Mouse (Mus musculus) embryonic facial prominence, embryonic 10.5 days (tissue): ENCODE measurements at regions not wholly inside any gene's neighbourhood (a gene's known extent, or its start where the extent isn't known, plus 50 kb on each side); places are given as distances from the start of the nearest gene placed in this dataset.
A peak's percentile ranks its signal among the peaks of the same experiment; 100 is the strongest.

Experiments
- DNase-seq: peaks from one replicate; pipeline ENCODE4 v3.0.0-alpha.2; 2017; ENCODE audit warnings: low spot score
- H3K27ac ChIP-seq: fragments of 300-500 bp; sonication (generic); replicated peaks from 2 replicates; pipeline ENCODE4 v1.5.1; 2016; ENCODE audit warnings: mild to moderate bottlenecking
- H3K27me3 ChIP-seq: fragments of 300-500 bp; sonication (generic); replicated peaks from 2 replicates; pipeline ENCODE4 v1.6.1; 2016; ENCODE audit warnings: low read depth, mild to moderate bottlenecking; ENCODE audit not compliant: poor library complexity, severe bottlenecking
- H3K36me3 ChIP-seq: fragments of 300-500 bp; sonication (generic); replicated peaks from 2 replicates; pipeline ENCODE4 v1.6.1; 2016; ENCODE audit warnings: mild to moderate bottlenecking, moderate library complexity
- H3K4me1 ChIP-seq: fragments of 300-500 bp; sonication (generic); 2 replicates; pipeline ENCODE4 v1.6.1; 2016
- H3K4me3 ChIP-seq: fragments of 300-500 bp; sonication (generic); 2 replicates; pipeline ENCODE4 v1.5.1; 2016; ENCODE audit warnings: mild to moderate bottlenecking, moderate library complexity
- H3K9me3 ChIP-seq: fragments of 300-500 bp; sonication (generic); 2 replicates; pipeline ENCODE4 v1.6.1; 2016; ENCODE audit warnings: mild to moderate bottlenecking
- WGBS: fragments of 180-500 bp; shearing (Covaris S2); methylation state at CpG from one replicate; pipeline ENCODE4 v1.1.7; 2016; 5-methylcytosine and 5-hydroxymethylcytosine counted together

DNA sequence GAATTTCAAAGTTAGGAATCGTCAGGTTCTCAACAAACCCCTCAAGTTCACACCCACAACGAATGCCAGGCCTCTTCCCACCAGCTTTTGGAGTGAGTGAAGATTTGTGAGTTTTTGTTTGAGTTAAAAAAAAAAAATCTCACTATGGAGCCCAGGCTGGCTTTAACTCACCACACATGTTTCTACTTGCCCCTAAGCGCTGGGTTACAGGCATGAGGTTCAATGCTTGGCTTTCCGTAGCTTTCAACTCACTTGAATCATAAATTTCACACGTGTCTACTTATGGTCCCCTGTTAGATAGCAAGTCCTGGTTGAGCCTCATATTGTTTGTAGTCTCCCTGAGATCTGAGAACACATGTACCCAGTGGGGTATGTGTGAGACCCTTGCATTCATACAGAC, 122.8 kb upstream of the Efna5 start:
- no peaks in the 10 kb centered on the region for H3K36me3 ChIP-seq
- H3K9me3 ChIP-seq, result no peaks in the 10 kb centered on the region
- no peak overlapping the region for H3K4me3 ChIP-seq
- 72% methylated on average over 5 of the region's 5 CpGs for whole genome bisulfite sequencing
- H3K27me3 ChIP-seq, result no peaks in the 10 kb centered on the region
- DNase-seq, result no peak
- H3K27ac ChIP-seq, result no peak overlapping the region
- peaks cover 27% of the 10 kb centered on the region for H3K4me1 ChIP-seq

DNA sequence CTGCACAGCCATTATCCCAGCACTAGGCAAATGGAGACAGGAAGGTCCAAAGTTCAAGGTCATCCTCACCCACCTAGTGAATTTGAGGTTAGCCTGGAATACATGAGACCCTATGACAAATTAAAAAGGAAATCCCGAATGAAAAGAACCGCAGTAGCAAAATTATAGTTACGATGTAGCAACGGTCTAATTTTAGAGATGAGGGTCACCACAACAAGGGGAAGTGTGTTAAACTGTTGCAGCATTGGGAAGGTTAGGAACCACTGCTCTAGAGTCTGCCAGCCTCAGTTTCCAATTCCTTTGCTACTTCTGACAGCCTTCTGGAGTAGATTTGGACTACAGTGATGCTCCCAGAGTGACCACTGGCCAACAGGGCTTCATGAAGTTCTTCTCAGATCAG, 121.6 kb upstream of the Efna5 start:
- Histone ChIP-seq H3K4me1 (peaks cover 16% of the 10 kb centered on the region), H3K4me3 (no peak overlapping the region), H3K9me3 (no peaks in the 10 kb centered on the region), H3K27me3 (no peaks in the 10 kb centered on the region), H3K36me3 (no peaks in the 10 kb centered on the region), H3K27ac (no peak overlapping the region)
- DNase-seq, result no peak
- 97% methylated on average over 4 of the region's 4 CpGs for WGBS

DNA sequence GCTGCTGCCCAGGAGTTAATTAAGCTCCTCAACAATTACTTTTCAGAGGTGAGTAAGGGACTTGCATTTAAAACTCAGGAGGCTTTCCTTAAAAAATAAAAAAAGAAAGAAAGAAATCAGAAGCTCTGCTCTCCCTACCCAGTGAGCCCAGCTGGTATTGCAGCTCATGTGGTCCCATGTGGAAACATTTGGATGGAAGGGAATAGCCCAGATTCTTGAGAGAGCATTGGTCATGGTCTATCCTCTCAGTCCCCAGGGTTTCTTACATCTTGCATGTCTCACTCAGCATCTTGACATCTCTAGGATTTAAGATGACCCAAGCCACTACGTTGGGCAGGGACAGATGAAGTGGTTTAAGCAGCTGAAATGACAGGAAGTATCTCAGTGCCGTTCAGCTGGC, 120.8 kb upstream of the Efna5 start:
- Histone ChIP-seq H3K9me3 (no peaks in the 10 kb centered on the region), H3K4me3 (no peak overlapping the region), H3K36me3 (no peaks in the 10 kb centered on the region), H3K27me3 (no peaks in the 10 kb centered on the region), H3K4me1 (peaks cover 12% of the 10 kb centered on the region), H3K27ac (no peak overlapping the region)
- 66% methylated on average over 2 of the region's 2 CpGs for WGBS
- no peak for DNase-seq

DNA sequence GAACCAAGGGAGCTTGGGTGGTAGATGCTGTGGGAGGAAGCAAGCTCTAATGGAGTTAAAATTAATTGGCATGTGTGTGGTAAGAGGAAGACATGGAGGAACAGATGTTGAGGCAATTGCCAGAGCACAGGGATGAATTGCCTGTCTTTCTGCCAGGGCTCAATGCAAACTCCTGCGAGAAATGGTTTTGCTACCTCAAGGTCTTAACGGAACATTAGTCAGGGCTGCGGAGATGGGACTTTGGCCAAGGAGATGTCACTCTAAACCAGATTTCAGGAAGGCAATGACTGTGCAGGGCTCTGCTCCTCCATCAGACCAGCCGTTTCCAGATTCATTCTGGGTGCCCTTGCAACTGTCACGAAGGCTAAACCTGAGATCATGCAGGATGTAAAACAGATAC, 116.6 kb upstream of the Efna5 start:
- Histone ChIP-seq H3K27me3 (no peaks in the 10 kb centered on the region), H3K9me3 (no peaks in the 10 kb centered on the region), H3K27ac (no peak overlapping the region), H3K36me3 (no peaks in the 10 kb centered on the region), H3K4me1 (no peaks in the 10 kb centered on the region; the same call in 1 of the 2 replicates), H3K4me3 (no peak overlapping the region)
- WGBS, result 93% methylated on average over 5 of the region's 5 CpGs
- DNase-seq, result no peak

DNA sequence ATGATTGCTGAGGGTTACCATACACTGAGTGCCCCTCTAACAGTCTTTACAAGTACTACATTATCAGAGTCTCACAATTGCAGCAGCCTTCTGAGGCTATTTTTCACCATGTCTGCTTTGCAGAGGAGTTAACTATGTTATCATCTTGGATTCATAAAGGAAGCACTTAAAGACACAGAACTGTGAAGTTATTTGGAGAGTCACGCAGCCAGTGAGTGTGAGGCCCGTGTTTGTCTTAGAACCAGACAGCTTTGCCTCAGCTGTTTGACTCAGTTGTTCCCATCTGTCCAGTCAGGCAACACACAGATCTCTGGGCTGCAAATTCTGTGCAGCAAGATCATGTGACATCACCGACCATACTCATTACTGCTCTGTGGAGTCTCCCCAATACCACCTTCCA, 114.2 kb upstream of the Efna5 start:
- no peak overlapping the region for H3K4me3 ChIP-seq
- H3K36me3 ChIP-seq, result no peaks in the 10 kb centered on the region
- no peaks in the 10 kb centered on the region for H3K27me3 ChIP-seq
- DNase-seq, result no peak
- H3K4me1 ChIP-seq, result no peaks in the 10 kb centered on the region
- H3K27ac ChIP-seq, result no peak overlapping the region
- WGBS, result 86% methylated on average over 3 of the region's 3 CpGs
- no peaks in the 10 kb centered on the region for H3K9me3 ChIP-seq

DNA sequence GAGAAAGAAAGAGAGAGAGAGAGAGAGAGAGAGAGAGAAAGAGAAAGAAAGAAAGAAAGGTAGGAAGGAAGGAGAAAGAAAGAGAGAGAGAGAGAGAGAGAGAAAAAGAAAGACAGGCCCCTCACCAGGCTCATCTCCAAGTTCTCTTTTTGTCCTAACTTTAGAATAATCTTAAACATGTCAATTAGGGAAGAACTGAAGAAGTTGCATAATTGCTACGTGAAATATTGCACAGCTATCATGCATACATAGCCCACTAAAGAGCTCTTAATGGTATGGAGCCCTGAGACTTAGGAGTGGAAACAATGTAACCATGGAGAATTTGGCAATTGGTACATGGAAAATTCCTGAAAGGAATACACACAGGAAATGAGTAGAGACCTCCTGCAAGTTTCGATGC, 111.9 kb upstream of the Efna5 start:
- Histone ChIP-seq H3K4me3 (no peak overlapping the region), H3K36me3 (no peaks in the 10 kb centered on the region), H3K9me3 (no peaks in the 10 kb centered on the region), H3K27me3 (no peaks in the 10 kb centered on the region), H3K27ac (no peak overlapping the region), H3K4me1 (no peaks in the 10 kb centered on the region)
- 86% methylated on average over 2 of the region's 2 CpGs for WGBS
- no peak for DNase-seq

DNA sequence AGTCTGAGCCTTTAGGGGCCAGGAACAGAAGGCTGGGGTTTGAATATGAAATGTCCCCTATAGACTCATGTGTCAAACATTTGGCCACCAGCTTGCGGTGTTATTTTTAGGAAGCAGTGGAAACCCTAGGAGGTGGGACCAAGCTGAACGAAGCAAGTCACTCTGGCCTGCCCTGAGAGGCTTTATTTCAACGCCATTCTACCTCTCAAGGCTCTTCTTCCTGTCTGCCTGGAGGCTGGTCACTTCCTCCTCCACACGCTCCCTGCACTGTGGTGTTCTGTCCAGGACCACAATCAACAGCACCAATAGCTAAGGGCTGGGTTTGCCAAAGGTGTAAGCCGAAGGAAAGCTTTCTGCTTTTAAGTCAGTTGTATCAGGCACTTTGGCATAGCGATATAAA, 105.2 kb upstream of the Efna5 start:
- 0 out of 2 replicates have a peak, but pooled peaks cover 11% of the 10 kb centered on the region for H3K4me1 ChIP-seq
- no peak for DNase-seq
- H3K27ac ChIP-seq, result no peak overlapping the region
- H3K27me3 ChIP-seq, result no peaks in the 10 kb centered on the region
- H3K4me3 ChIP-seq, result no peak overlapping the region
- H3K9me3 ChIP-seq, result no peaks in the 10 kb centered on the region
- H3K36me3 ChIP-seq, result no peaks in the 10 kb centered on the region
- 56% methylated on average over 6 of the region's 6 CpGs for WGBS

DNA sequence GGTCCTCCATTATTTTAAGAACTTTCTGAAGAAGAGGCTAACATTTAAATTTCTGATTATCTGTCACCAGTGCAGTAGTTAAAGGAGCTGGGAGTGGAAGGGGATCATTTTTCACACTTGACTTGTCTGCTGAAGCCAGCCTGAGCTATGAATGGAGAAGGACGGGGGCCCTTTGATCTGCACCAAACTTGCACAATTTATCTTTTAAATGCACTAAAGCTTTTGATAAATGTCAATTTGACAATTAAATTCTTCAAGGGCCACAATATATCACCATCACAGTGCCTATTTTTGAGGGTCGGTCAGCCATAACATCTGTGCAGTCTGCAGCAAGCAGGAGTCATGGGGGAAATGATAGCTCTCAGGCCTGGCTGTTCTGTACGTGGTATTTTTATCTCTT, 99.2 kb upstream of the Efna5 start:
- H3K36me3 ChIP-seq, result no peaks in the 10 kb centered on the region
- no peaks in the 10 kb centered on the region for H3K27me3 ChIP-seq
- DNase-seq, result no peak
- 68% methylated on average over 3 of the region's 3 CpGs for WGBS
- peaks cover 17% of the 10 kb centered on the region for H3K4me1 ChIP-seq
- no peak overlapping the region for H3K4me3 ChIP-seq
- H3K27ac ChIP-seq, result no peak overlapping the region
- no peaks in the 10 kb centered on the region for H3K9me3 ChIP-seq

DNA sequence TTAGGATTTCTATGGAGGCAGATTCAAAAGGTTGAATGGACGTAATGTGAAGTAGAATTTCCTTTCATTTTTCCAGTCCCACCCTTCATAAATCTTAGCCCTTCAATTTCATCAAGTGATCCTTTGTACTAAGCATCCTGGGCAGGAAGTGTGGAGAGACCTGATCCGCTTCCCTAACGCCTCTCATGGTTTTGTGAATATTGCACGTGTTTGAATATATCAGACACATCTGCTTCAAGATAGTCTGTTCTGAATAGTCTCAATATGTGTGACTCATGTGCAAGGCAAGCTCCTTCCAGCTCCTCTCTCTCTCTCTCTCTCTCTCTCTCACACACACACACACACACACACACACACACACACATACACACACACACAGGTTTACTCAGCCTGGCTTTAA, 96.4 kb upstream of the Efna5 start:
- WGBS, result 73% methylated on average over 4 of the region's 4 CpGs
- peaks cover 3% of the 10 kb centered on the region; the same call in 1 of the 2 replicates for H3K9me3 ChIP-seq
- H3K4me3 ChIP-seq, result no peak overlapping the region
- peaks cover 17% of the 10 kb centered on the region for H3K4me1 ChIP-seq
- no peak for DNase-seq
- no peaks in the 10 kb centered on the region for H3K36me3 ChIP-seq
- H3K27me3 ChIP-seq, result no peaks in the 10 kb centered on the region
- H3K27ac ChIP-seq, result no peak overlapping the region

DNA sequence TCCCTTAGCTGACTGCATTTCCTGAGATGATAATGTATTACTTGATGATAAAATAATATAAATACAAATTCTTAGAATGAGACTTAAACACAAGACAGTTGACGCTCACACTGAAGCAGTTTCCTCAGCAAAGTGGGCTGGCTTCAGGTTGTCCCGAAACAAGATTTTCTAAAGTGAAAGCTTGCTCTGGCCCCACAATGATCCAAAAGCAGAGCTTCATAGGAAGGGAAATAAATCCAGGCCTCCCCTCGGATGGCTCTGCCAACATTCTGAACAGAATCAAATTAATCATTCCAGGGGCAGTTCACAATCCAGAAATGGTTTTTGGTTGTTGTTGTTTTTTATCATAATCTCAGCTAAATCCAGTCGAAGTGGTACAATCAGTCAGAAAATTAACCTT, 96.0 kb upstream of the Efna5 start:
- Histone ChIP-seq H3K4me1 (peaks cover 17% of the 10 kb centered on the region), H3K27me3 (no peaks in the 10 kb centered on the region), H3K36me3 (no peaks in the 10 kb centered on the region), H3K4me3 (no peak overlapping the region), H3K27ac (no peak overlapping the region), H3K9me3 (peaks cover 4% of the 10 kb centered on the region; the same call in 1 of the 2 replicates)
- DNase-seq, result no peak
- 87% methylated on average over 4 of the region's 4 CpGs for WGBS

DNA sequence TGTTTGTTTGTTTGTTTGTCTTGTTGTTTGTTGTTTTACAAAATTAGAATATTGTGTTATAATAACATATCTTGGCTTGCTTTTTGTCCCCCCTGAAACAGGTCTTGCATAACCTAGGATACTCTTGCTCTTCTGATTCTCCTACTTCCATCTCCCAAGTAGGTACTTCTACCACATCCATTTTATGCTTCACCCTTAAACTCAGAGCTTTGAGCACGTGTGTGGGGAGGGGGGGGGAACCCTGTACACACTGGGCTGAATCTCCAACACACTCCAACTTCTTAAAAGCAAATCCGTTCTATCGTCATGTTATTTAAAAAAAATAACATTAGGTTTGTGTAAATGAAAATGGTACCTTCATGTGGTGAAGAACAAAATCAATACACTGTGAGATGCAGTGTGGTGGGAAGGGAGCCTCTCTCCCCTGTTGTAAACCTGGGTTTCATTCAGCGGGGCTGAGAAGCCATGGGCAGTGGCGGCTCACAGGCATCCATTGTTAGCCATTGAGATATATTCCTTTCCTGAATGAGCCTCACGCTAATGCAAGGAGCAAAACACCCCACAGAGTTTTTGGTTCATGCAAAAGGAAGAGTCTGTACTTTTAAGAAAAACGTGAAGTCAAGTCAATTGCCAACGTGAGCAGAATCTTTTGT, 93.6 kb upstream of the Efna5 start:
- Histone ChIP-seq H3K27ac (0 out of 2 replicates have a peak overlapping the region, but pooled peaks have one; percentile 5), H3K27me3 (no peaks in the 10 kb centered on the region), H3K9me3 (peaks cover 4% of the 10 kb centered on the region; the same call in 1 of the 2 replicates), H3K36me3 (no peaks in the 10 kb centered on the region), H3K4me3 (no peak overlapping the region), H3K4me1 (peaks cover 9% of the 10 kb centered on the region)
- 67% methylated on average over 8 of the region's 8 CpGs for WGBS
- DNase-seq, result no peak

DNA sequence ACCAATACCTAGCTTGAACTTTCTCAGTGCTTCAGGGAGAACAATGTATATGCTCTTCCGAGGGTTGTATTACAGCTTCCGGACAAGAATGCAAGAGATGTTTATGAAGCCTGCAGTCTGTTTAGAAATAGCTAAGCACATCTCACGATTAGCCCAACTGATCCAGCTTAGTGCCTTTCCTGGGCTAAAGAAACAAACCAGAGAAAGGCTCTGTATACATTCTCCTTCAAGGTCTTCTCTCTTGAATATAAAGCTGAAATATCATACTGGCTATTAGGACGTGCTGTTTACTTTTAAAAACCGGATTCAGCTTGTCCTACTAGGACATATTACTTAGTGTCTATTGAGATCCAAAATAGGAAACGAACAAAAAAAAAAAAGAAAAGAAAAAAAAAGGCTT, 87.9 kb upstream of the Efna5 start:
- no peaks in the 10 kb centered on the region for H3K36me3 ChIP-seq
- no peaks in the 10 kb centered on the region for H3K27me3 ChIP-seq
- H3K9me3 ChIP-seq, result peaks cover 4% of the 10 kb centered on the region; the same call in 1 of the 2 replicates
- peaks cover 12% of the 10 kb centered on the region for H3K4me1 ChIP-seq
- no peak overlapping the region for H3K4me3 ChIP-seq
- 71% methylated on average over 6 of the region's 6 CpGs for WGBS
- H3K27ac ChIP-seq, result no peak overlapping the region
- no peak for DNase-seq

DNA sequence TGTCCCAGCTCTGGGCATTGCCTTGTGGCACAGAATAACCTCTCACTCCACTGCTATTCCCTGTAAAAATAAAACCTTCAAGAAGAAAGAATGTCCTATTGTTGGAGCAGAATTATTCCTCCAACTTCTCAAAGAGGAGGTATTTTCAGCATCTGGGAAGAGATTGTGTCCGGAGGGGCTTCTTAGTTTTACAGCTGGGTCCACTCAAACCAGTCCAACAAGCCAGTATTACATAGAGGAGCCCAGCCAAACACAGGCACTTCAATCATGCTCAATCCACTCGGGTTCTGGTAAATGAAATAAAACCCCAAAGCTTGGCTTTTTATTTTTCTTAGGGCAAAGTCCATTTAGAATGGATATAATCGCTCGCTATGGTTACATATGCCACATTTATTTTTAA, 82.7 kb upstream of the Efna5 start:
- H3K36me3 ChIP-seq, result no peaks in the 10 kb centered on the region
- H3K27me3 ChIP-seq, result no peaks in the 10 kb centered on the region
- no peak overlapping the region for H3K4me3 ChIP-seq
- DNase-seq, result no peak
- no peaks in the 10 kb centered on the region for H3K9me3 ChIP-seq
- H3K27ac ChIP-seq, result peak overlapping the region; percentile 74
- peaks cover 44% of the 10 kb centered on the region for H3K4me1 ChIP-seq
- 64% methylated on average over 4 of the region's 4 CpGs for WGBS

DNA sequence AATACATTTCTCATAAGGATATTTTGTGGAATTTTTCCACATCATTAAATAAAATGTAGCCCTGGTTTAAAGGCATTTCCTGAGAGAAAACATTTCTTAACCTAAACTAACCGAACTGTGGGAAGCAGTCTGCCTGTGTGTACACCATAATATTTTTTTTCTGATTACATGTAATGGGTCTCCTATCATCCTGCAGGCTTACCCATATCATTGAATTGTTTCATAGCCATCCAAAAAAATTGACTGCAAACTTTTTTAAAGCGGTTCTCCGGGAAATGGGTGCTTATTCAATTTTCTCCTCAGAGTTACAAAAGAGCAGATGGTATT, 81.1 kb upstream of the Efna5 start:
- no peaks in the 10 kb centered on the region for H3K27me3 ChIP-seq
- H3K27ac ChIP-seq, result peak overlapping the region; percentile 77; the same call in 1 of the 2 replicates
- H3K9me3 ChIP-seq, result no peaks in the 10 kb centered on the region
- DNase-seq, result no peak
- 77% methylated on average over 3 of the region's 3 CpGs for WGBS
- H3K4me1 ChIP-seq, result peaks cover 47% of the 10 kb centered on the region
- H3K36me3 ChIP-seq, result no peaks in the 10 kb centered on the region
- H3K4me3 ChIP-seq, result no peak overlapping the region
